Mouse (Mus musculus) thymus, adult 2 months (tissue): ENCODE measurements around the gene Nkap. TPM values are rescaled to one million over a fixed set of nuclear protein-coding genes. Genes with fewer than 3 reads are reported as not detected.
"Not testable (repeated sequence)": the region's sequence is repeated elsewhere in the genome, so short reads cannot be mapped to it uniquely, and the experiment has no call there.

Experiments used
- DNase-seq: peaks from one replicate; pipeline ENCODE4 v3.0.0; 2021
- H3K27ac ChIP-seq: fragments of 200-500 bp; 2 replicates; pipeline ENCODE4 v1.5.1; 2012; ENCODE audit warnings: low read length, control low read depth; ENCODE audit not compliant: control insufficient read depth, insufficient read depth
- H3K27me3 ChIP-seq: fragments of 200-500 bp; 2 replicates; pipeline ENCODE4 v1.6.1; 2012; ENCODE audit warnings: mild to moderate bottlenecking, low read length, moderate library complexity, mixed read lengths; ENCODE audit not compliant: control insufficient read depth, insufficient read depth
- H3K36me3 ChIP-seq: fragments of 200-500 bp; 2 replicates; pipeline ENCODE4 v1.6.1; 2012; ENCODE audit warnings: mild to moderate bottlenecking, low read length, moderate library complexity; ENCODE audit not compliant: control insufficient read depth, insufficient read depth
- H3K4me1 ChIP-seq: fragments of 200-500 bp; replicated peaks from 2 replicates; pipeline ENCODE4 v1.6.1; 2012; ENCODE audit warnings: low read length; ENCODE audit not compliant: control insufficient read depth, insufficient read depth
- H3K4me3 ChIP-seq: fragments of 200-500 bp; 2 replicates; pipeline ENCODE4 v1.5.1; 2012; ENCODE audit warnings: mild to moderate bottlenecking, low read length, control low read depth, moderate library complexity; ENCODE audit not compliant: control insufficient read depth, insufficient read depth
- CTCF ChIP-seq: fragments of 200-500 bp; IDR thresholded peaks from 2 replicates; pipeline ENCODE4 v1.5.1; 2012; ENCODE audit warnings: mild to moderate bottlenecking, control low read depth, low read length, moderate library complexity, borderline replicate concordance; ENCODE audit not compliant: control insufficient read depth, poor library complexity, insufficient read depth; ENCODE audit errors: extremely low read depth
- POLR2A ChIP-seq: fragments of 200-500 bp; IDR thresholded peaks from 2 replicates; pipeline ENCODE4 v1.6.1; 2012; ENCODE audit warnings: mild to moderate bottlenecking, low read length, control low read depth, moderate library complexity; ENCODE audit not compliant: control insufficient read depth, poor library complexity, insufficient read depth; ENCODE audit errors: extremely low read depth
- WGBS: fragments of 180-500 bp; shearing (Covaris S2); methylation state at CpG from one replicate; pipeline ENCODE4 v1.1.7; 2018; 5-methylcytosine and 5-hydroxymethylcytosine counted together
- polyA plus RNA-seq: library from polyadenylated mRNA; depleted of rRNA; stranded (reverse); fragments of >200 nt; gene quantifications from 2 replicates; pipeline ENCODE4 v1.2.3, GENCODE M21; 2012; rRNA removed

The Nkap gene
- polyA plus RNA-seq = 5.9 and 6.8 TPM in 2 replicates

DNA sequence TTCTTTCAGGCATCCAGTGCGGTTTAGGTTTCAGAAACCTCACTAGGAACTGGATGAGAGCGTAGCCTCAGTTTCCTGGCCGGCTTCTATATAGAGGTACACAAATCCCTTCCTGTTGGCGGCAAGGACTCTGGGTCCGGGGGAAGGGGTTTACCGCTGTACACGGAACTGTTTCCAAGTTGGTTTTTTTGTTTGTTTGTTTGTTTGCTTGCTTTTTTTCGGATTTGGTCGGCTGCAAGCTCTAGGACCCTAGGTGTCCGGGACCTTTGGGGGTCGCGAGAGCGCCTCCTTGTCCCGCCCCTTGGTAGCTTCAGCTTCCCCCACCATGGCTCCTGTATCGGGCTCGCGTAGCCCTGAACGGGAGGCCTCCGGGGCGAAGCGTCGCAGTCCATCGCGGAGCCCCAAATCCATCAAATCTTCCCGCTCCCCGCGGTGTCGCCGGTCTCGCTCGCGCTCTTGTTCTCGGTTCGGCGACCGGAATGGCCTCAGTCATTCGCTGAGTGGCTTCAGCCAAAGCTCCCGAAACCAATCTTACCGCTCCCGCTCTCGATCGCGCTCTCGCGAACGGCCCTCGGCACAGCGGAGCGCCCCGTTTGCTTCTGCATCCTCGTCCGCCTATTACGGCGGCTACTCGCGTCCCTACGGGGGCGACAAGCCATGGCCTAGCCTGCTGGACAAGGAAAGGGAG lies at the start of gene Nkap:
Gene Nkap (plus strand): TSS at position 125 of the 688 bp plus-strand sequence.
- Histone ChIP-seq H3K4me3 (peak within 1 kb of the TSS; percentile 94), H3K27me3 (no peaks in the 10 kb centered on the region), H3K4me1 (peaks cover 5% of the 10 kb centered on the region), H3K36me3 (no peaks in the 10 kb centered on the region), H3K27ac (peak within 1 kb of the TSS; percentile 79)
- peak; percentile 68 for DNase-seq
- WGBS = 2% methylated on average over 49 of the region's 58 CpGs
- TF ChIP-seq CTCF = no peak
- TF ChIP-seq POLR2A = no peak; the same call in 1 of the 2 replicates

DNA sequence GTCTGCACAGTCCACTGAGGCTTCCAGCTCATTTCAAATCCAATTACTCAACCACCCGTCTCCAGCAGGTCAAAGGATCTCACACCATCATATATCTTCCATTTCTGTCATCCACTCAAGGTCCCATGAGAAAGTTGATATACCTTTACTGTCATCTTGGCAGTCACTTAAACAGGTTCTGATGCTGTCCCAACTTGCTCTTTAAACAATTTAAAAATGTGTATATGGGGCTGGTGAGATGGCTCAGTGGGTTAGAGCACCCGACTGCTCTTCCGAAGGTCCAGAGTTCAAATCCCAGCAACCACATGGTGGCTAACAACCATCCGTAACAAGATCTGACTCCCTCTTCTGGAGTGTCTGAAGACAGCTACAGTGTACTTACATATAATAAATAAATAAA lies 46.2 kb upstream of the Nkap start:
- H3K27ac ChIP-seq, H3K4me3 ChIP-seq, H3K27me3 ChIP-seq, DNase-seq, H3K36me3 ChIP-seq, H3K4me1 ChIP-seq: not testable (repeated sequence)
- WGBS = 81% methylated on average over 4 of the region's 4 CpGs

DNA sequence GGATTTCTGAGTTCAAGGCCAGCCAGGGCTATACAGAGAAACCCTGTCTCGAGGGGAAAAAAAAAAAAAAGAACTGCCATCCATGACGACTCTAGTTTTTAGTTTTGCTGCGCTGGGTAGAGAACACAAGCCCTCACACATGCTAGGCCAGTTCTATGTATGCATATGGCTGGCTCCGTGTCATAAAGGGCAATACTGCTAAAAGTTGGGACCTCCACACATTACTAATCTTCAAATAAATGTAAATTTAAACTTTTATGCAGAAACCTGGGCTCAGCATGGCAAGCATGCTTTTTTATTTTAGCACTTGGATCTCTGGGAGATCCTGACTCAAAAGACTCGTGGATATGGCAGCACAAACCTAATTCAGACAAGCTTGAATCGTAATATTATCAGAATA lies 45.4 kb upstream of the Nkap start:
- no peak for DNase-seq
- Histone ChIP-seq H3K27ac (no peak overlapping the region), H3K4me3 (no peak overlapping the region), H3K36me3 (peaks cover 9% of the 10 kb centered on the region; the same call in 1 of the 2 replicates), H3K27me3 (no peaks in the 10 kb centered on the region), H3K4me1 (peaks cover 8% of the 10 kb centered on the region)
- TF ChIP-seq POLR2A (no peak), CTCF (no peak)
- 74% methylated on average over 6 of the region's 6 CpGs for WGBS

DNA sequence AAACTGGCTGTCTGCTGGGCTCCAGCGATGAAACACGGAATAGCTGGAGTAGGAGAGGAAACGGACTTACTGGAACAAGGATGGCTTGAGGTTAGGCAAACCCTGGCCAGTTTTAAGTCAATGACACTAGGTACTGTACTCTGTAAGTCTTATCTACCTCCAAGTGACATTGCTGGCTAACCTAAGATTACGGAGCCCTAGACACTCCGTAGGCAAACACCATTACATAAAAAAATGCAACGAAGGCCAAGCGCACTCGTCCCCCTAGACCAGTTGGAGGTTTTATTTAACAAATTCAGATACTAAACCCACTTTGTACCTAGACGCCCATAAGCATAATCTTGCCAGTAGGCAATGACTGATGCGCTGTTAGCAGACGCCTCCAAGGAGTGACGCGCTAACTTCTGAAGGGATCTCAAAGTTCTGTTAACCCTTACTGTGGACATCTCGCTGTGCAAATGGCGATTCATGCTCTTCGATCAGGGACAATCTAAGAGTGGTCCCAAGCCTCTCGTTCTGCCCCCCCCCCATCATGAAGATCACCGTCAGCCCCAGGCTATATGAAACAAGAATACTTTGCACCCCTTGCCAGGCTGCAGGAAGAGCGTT lies 42.2 kb upstream of the Nkap start:
- Histone ChIP-seq H3K27me3 (no peaks in the 10 kb centered on the region), H3K4me1 (peaks cover 8% of the 10 kb centered on the region), H3K4me3 (peak overlapping the region; percentile 70), H3K36me3 (peaks cover 9% of the 10 kb centered on the region; the same call in 1 of the 2 replicates), H3K27ac (peak overlapping the region; percentile 55; the same call in 1 of the 2 replicates)
- WGBS = 3% methylated on average over 19 of the region's 19 CpGs
- peak; percentile 5 for DNase-seq
- TF ChIP-seq POLR2A (no peak), CTCF (no peak)

DNA sequence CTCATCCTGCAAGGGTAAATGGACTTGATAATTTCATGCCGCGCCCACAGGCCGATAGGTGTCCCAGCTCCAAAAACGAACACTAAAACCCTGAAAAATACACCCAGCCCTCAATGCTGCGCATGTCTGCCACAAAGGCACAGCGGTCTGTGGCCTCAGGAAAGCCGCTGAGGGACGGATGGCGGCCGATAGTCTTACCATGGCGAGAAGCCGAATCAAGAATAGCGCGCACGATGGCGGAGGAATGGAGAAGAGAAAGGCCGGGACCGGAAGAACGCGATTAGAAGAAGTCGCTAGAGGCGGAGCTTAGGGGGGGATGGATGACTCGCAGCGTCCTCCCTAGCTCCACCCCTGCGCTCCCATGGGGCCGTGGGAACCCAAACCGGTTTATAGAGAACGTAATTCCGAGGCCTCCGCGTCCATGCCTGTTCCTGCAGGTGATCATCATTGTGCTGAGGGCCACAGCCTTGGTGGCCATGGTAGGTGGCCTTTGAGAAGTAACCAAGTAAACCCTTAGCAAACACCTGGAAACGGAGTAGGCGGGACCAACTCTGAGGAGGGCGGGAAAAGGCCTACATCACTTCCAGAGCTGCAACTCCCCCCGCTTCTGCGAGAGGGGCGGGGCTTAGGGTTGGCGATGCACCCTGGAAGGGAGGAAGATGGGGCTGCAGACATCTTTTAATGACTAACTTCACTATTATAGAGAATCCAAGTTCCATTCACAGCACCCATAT lies 41.5 kb upstream of the Nkap start, which contains the start of gene Rpl39:
Gene Rpl39 (minus strand): TSS at position 476 of the 734 bp plus-strand sequence.
- Histone ChIP-seq H3K36me3 (peaks cover 9% of the 10 kb centered on the region; the same call in 1 of the 2 replicates), H3K27me3 (no peaks in the 10 kb centered on the region), H3K4me3 (peak within 1 kb of the TSS; percentile 70), H3K4me1 (peaks cover 8% of the 10 kb centered on the region), H3K27ac (peak within 1 kb of the TSS; percentile 60)
- TF ChIP-seq CTCF (0 out of 2 replicates have a peak, but pooled peaks have one; percentile 14), POLR2A (peak; percentile 68)
- WGBS = under 1% methylated on average over 38 of the region's 38 CpGs
- peak; percentile 85 for DNase-seq

DNA sequence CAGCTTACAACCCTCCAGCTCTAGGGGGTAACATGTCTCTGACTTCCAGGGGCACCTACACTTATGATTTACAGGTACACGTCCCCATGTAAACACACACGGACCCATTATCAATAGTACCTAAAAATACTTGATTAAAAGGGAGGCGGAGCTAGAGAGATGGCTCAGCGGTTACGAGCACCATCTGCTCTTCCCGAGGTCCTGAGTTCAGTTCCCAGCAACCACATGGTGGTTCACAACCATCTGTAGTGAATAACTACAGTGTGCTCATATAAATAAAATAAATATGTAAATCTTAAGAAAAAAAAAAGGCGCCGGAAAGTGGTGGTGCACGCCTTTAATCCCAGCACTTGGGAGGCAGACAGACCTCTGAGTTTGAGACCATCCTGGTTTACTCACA lies 40.9 kb upstream of the Nkap start:
- H3K36me3 ChIP-seq = peaks cover 9% of the 10 kb centered on the region; the same call in 1 of the 2 replicates
- TF ChIP-seq POLR2A = no peak
- no peak for TF ChIP-seq CTCF
- no peak for DNase-seq
- 5% methylated on average over 9 of the region's 9 CpGs for WGBS
- H3K27me3 ChIP-seq = no peaks in the 10 kb centered on the region
- H3K27ac ChIP-seq = no peak overlapping the region
- peak overlapping the region; percentile 70 for H3K4me3 ChIP-seq
- peaks cover 8% of the 10 kb centered on the region for H3K4me1 ChIP-seq
